Mouse (Mus musculus) spleen, adult 2 months (tissue): Measurements from ENCODE around the gene Psmg4.

Source experiments
- CTCF ChIP-seq: fragments of 200-500 bp; IDR thresholded peaks from 2 replicates; pipeline ENCODE4 v1.5.1; 2011; ENCODE audit warnings: mild to moderate bottlenecking, inconsistent platforms; ENCODE audit not compliant: insufficient read depth, insufficient read length, insufficient replicate concordance; ENCODE audit errors: extremely low read depth
- POLR2A ChIP-seq: fragments of 200-500 bp; IDR thresholded peaks from 2 replicates; pipeline ENCODE4 v1.6.1; 2011; ENCODE audit warnings: low read depth, low read length, inconsistent platforms

GRCm38 (mm10) chr13:34218776-34219175 lies 56.0 kb downstream of the Psmg4 start:
- no peak for TF ChIP-seq CTCF
- TF ChIP-seq POLR2A, result no peak
